Mouse (Mus musculus): ENCODE data around the gene Zscan29. TPM values are rescaled to one million over a fixed set of nuclear protein-coding genes. Genes with fewer than 3 reads are reported as not detected.

The Zscan29 gene
- 1 to 10 TPM; 7.3 to 7.9 TPM for total RNA-seq (2021)

DNA sequence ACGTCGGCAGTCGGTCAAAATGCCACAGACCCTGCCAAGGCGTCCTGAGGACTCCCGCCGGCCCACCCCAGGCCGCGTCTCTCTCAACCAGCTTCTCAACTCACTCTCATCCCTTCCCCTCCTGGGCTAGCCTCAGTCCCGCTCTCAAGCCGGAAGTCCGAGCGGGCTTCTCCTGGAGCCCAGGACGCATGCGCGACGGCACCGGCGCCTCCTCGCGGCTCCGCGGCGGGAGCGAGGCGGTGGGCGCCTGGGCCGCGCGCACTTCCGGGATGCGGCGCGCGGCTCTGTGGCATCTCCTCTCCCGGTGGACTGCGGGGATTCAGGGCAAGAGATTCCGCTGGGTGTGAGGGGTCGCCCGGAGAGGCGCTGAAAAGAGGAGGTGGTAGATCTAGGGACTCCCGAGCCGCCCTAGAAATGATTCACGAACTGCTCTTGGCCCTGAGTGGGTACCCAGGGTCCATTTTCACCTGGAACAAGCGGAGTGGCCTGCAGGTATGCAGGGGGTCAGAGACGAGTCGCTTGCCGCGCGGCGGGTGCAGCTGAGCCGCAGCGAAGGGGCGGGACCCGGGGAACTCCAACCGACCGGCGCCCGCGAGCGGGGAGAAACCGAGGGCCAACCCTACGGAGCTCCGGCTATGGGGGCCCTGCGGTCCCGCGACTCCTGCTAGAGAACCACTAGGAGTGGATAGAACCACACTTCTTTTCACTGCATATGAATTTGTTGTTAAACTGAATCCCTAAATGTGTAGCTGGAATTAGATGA lies at the start of gene Zscan29:
TSS of gene Zscan29 (minus strand) at position 146 of the 763 bp plus-strand sequence.
- DNase-seq = peak; percentile 93
- intact Hi-C loops (cut with DNase I) = loop anchor here (10.0 kb wide), 1 partner anchor 224 kb away; no protein-coding TSS in a partner anchor

DNA sequence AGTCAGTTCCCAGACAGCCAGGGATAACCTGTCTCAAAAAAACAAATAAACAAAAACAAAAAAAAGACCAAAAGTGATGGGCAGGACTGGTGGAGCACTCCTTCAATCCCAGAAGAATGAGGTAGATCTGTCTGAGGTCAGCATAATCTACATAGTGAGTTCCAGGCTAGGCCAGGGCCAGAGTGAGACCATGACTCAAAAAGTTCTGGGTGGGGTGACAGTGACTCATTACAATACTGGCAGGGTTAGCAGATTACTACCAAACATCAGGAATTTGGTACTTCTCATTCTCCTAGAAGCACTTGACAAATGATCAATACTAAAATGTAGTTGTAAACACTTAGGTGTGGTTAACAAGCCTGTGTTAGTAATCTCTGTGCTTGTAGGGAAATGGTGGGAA lies 49.1 kb upstream of the Zscan29 start:
- intact Hi-C loops (cut with DNase I) = no loop called here
- no peak for DNase-seq

DNA sequence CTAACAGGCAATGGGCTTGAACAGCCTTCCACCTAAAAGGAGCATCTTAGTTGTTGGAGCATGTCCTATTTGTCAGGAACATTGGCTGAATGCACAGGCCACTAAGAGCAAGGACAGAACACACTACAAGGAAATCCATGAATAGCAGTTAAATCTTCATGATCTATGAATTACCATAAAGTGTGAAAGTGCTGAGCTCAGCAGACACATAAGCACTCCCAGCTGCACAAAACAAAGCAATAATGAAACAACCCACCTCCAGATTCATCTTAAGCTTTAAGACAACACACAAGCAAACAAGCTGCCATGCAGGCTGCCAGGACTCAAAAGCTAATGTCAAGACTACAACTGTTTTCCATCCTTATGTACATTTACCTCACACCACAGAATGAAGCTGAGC lies 48.3 kb upstream of the Zscan29 start:
- DNase-seq = no peak
- intact Hi-C loops (cut with DNase I) = no loop called here

DNA sequence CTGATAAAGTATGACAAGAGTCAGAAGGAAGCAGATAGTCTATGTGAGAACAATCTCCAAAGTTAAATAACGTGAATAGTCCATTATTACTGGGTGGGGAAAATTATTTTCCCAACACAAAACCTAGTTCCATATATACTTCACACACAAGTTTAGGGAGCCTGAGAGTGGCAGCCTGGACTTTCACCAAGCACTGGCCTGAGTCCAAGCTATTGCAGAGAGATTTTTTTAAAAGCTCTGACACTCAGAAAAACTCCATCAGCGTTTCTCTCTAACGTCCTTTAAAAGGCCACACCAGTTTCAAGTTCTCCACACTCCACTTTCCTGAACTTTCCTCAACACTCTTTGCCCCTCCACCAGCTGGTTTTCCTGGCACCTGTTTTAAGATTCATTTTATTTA lies 43.6 kb upstream of the Zscan29 start:
- DNase-seq = peak; percentile 8
- intact Hi-C loops (cut with DNase I) = no loop called here

DNA sequence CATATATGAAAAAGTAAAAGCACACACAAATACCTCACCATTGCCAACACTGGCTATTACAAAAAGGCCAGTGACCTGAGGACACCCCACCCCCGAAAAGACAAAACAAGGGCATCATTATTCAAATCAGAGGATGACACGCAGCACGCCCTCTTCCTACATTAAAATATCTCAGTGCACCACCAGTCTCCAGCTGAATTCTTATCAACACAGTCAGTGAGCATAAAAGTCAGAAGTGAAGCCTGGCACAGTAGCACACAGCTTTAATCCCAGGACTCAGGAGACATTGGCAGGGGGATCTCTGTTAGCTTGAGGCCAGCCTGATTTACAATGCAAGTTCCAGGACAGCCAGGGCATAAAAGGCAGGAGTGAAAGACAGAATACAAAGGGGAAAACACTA lies 35.6 kb upstream of the Zscan29 start:
- intact Hi-C loops (cut with DNase I) = no loop called here
- DNase-seq = no peak

DNA sequence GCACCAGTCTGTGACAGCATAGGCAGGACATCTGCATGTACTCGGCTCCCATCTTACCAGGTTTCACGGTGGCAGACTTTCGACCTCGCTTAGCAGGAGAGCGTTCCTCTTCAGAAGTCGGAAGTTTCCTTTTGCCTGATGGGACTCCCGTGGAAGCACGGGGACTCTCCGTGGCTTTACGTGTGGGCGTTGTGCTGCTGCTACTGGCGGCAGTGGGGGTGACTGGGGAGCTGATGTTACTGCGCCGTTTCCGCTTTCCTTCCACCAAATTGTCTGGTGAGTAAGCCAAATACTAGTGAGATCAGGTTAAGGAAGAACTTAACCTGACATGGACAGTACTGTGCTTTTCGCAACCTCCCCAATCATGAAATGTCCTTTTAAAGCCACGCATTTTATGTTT lies 33.4 kb upstream of the Zscan29 start:
- intact Hi-C loops (cut with DNase I) = no loop called here
- DNase-seq = no peak

DNA sequence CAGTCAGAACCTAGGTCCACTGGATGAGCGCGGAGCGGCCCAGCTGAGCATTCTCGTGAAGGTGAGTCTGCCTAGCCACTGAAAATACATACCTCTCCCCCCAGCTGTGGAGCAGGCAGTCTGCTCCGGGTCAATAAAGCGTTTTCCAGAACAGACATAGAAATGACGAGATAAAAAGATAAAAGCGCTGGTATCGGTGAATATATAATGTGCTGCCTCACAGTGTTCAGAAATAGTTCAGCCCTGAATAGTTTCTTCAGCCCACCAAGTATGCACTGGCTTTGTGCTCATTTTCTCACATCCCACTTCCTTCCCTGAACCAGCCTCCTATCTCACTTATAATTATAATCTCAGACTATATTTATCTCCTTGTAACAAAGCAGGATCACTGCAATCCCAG lies 24.5 kb upstream of the Zscan29 start:
- intact Hi-C loops (cut with DNase I) = no loop called here
- no peak for DNase-seq

DNA sequence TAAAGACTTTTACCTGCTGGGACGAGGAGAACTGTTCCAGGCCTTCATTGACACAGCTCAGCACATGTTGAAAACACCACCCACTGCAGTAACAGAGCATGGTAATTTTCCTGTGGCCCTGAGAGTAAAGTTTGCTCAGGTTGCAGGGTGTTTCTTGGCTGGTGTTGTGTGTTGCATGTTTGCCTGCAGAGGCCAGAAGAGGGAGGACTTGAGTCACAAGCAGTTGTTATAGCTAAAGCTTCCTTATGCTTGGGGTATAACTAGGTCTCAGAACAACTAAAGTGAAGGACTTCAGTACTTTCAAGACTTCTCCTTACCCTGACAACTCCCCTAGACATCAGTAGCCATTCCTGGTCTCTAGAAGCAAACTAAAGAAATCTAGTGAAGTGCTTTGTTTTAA lies 17.6 kb upstream of the Zscan29 start:
- no peak for DNase-seq
- intact Hi-C loops (cut with DNase I) = no loop called here

DNA sequence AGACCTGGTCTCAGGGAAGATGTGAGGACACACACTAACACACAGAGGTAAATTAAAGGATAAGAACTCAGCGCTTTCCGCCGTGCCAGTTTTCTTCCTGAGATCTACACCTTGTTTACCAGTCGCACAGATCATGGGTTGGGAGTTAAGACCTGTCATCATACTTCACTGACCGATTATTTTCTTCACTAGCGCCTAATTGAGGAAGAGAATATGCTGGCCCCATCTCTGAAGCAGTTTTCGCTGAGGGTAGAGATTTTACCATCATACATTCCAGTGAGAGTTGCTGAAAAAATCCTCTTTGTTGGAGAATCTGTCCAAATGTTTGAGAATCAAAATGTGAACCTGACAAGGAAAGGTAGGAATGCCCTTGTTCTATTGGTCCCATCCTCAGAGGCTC lies 13.2 kb upstream of the Zscan29 start:
- intact Hi-C loops (cut with DNase I) = no loop called here

DNA sequence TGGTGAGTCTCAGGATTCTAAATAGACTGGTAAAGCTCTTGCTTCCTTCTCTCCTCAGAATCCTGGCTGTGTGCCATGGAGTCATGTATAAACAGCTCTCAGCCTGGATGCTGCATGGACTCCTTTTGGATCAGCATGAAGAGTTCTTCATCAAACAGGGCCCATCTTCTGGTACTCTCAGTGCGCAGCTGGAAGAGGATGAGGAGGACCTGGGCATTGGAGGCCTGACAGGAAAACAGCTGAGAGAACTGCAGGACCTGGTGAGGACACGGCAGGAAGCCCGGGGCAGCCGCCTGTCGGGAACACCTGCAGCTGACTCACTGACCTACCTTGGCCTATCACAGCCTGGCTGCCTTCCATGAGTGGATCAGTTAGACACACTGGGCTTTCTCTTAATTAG lies 12.5 kb upstream of the Zscan29 start:
- intact Hi-C loops (cut with DNase I) = no loop called here
- DNase-seq = no peak

More for the DNA sequence above, 13.2 kb upstream of the Zscan29 start:
- no peak for DNase-seq

DNA sequence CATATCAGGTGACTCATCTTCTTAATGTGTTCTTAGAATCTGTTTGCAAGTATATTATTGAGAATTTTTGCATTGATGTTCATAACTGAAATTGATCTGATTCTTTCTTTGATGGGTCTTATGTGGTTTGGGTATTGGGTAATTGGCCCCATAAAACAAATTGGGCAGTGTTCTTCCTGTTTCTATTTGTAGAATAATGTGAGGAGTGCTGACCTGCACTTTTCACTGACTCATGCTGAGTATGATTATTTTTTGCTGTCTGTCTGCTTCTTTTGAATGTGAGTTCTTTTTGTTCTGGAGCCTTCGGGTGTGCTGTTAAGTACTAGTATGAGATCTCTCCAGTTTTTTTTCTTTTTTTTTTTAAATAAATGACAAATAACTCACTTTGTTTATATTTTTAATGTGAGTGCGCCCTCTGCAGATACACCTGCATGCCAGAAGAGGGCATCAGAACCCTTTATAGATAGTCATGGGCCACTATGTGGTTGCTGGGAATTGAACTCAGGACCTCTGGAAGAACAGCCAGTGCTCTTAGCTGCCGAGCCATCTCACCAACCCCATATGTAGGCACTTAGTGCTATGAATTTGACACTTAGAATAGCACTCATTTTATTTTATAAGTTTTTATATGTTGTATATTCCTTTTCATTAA lies 8.0 kb upstream of the Zscan29 start:
- intact Hi-C loops (cut with DNase I) = loop anchor here (10.0 kb wide), 1 partner anchor 216 kb away; no protein-coding TSS in a partner anchor
- no peak for DNase-seq

DNA sequence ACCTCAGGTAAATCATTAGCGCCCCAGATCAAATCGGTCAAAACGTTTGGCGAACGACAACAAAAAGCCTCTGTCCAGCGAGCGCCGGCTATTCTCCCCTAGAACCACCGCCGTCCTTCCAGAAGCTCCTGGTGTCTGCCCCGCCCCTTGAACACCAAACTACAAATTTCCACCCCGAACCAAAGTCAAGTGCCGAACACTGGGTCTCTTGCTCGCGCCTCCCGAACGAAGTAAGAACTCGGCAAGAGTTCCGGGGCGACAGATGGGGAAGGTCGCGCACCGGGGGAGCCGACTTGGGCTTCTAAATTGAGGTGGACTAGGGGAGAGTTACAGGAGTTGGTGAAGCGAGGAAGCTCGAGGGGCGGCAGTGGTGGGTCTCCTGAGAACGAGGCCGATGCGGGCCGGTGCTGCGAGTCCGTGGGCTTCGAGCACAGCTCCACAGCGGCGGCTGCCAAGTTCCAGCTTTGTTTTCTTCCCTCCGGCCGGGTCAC lies 399 bp downstream of the Zscan29 start, which contains the start of gene Tubgcp4:
TSS of gene Tubgcp4 (plus strand) at position 174 of the 491 bp plus-strand sequence.
- DNase-seq = no peak
- intact Hi-C loops (cut with DNase I) = loop anchor here (10.0 kb wide), 1 partner anchor 224 kb away; no protein-coding TSS in a partner anchor

DNA sequence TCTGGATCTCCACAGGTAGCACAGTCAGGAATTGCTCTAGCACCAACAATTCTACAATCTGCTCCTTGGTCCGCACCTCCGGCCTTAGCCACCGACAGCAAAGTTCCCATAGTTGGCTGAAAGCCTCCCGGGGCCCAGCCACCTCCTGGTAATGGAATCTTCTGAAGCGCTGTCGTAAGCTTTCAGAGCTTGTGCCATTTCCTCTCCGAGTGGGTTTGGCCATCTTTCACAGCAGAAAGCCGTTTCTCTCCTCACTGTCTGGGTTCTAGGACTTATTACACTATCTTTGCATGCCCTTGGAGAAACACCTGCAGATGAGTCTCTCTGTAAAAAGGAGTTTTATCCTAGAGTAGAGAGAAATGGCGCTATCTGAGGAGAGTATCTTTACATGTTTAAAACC lies 1.0 kb downstream of the Zscan29 start:
- intact Hi-C loops (cut with DNase I) = loop anchor here (10.0 kb wide), 1 partner anchor 225 kb away; no protein-coding TSS in a partner anchor

DNA sequence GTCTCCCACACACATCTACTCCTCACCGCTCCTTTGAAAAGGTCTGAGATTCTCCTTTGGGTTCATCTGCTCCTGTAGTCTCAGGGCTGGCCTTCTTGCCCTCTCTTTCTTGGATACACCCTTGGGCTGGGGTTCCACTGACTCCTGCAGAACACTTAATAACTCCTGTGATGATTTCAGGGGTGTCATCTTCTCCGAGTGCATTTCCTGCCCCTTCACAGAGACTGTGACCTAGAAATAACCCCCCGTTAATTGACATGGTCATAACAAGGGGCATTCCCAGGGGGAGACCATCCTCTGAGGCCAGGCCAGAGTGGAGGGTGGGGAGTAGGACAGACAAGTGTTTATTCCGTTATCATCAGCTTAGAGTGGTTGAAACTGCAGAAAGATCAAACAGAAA lies 1.8 kb downstream of the Zscan29 start:
- no peak for DNase-seq
- intact Hi-C loops (cut with DNase I) = no loop called here

More for the DNA sequence above, 1.0 kb downstream of the Zscan29 start:
- peak; percentile 19 for DNase-seq

DNA sequence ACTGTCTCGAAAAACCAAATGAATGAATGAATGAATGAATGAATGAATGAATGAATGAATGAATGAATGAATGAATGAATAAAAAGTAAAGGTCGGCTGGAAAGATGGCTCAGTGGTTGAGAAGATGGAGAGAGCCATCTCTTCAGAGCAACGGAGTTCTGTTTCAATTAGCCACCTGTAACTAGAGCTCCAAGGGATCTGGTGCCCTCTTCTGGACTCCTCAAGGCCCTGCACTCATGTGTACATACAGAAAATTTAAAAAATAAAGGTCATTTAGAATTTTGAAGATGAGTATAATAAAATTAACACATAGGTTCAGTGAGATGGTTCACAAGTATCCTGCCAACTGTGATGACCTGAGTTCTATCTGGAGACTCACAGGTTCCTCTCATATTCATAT lies 17.8 kb downstream of the Zscan29 start:
- intact Hi-C loops (cut with DNase I) = no loop called here
- no peak for DNase-seq

DNA sequence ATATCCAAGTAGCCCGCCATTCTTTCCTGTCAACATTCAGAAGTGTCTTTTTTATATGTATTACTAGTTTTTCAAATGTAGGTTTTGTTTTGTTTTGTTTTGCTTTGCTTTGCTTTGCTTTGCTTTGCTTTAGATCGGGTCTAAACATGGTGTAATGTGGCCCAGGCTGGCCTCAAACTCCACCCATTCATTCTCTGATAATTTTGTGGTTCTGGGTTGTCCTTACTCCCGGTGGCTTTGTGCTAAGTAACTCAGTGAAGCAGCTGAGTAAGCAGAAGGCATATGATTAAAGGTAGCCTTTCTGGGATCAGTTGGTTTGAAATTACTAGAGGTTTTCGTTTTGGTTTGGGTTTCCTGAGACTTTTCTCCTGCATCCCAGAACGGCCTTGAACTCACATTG lies 21.2 kb downstream of the Zscan29 start:
- DNase-seq = no peak
- intact Hi-C loops (cut with DNase I) = no loop called here

DNA sequence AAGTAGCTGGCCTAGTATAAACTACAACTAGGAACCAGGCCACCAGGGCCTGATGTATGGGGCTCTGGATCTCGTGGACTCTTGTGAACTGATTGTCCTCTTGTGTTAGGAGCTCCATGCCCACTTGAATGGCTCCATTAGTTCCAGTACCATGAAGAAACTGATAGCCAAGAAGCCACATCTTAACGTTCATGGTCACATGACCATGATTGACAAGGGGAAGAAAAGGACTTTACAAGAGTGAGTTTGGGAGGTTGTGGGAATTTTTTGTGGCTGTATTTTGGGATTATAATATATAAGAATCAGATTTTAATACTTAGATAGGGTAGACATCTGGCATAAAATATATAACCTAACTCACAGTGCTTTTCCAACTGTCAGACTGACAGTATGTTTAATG lies 28.5 kb downstream of the Zscan29 start:
- intact Hi-C loops (cut with DNase I) = no loop called here
- no peak for DNase-seq

DNA sequence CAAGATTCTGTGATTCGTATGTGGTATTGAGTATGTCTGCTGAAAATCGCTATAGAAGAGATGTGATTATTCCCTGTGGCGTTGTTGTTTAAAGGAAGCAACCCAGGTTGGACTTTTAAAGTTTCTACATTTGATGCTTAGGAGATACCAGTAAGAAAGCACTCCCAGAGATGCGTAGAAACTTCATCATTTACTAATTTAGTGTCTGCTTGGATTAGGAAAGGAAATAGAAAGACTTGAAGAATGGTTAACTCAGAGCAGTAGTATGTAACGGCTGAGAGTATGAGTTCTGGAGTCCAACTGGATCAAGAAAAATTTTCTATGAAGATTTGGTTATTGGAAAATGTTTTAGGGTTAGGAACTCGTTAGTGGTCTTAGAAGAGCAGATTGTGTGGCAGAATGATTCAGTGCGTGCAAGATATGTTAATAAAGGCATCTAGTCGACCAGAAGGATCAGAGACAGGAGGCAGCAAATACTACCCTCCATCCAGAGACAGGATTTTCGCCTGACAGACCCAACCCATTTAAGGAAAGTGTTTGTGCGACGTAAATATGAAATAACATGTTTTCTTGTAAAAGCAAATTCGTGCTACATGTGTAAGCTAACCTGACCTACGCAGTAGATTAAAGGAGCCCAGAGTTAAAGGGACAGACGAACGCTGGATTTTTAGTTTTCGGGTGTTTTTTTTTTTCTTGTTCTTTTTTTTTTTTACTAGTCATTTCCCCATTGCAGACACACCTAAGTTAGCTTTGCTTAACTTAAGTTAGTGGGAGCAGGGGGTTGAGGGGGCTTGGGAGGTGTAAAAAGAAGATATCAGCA lies 29.5 kb downstream of the Zscan29 start:
- DNase-seq = no peak

DNA sequence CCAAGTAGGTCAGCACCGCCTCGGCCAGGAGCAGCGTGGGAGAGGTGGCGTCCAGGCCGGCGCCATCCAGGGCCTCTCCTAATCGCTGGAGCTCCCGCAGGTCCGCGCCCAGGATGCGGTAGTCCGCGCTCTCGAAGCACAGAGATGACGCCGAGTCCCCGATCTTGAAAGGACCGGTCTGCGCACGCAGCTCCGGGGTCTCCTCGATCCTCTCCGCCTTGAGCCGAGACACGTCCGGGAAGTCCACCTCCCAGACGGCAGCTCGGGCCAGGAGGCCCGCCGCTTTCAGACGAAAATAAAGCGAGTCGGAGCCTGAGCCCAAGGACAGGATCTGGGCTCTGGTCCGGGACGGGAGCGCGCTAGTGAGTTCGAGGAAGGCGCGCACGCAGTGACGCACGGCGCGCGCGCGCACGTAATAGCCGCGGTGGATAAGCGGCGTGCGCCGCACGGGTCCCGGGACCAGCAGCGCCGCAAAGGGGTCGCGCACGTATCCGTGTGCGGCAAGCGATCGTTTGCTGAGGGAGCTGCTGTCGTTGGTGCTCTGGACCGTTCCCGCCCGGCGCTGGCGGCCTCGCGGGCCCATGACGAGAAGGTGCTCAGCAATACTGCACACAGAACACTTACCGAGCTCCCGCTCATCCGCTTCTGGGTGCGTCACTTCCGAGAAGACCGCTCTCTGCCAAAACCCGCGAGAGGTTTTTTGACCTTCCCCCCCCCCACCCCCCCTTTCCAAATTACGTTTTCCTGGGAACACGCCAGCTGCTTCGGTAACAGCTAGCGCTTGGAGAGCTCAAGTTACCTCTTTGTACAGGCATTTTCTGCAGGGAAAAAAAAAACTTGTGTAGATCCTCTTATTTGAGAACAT lies 30.7 kb downstream of the Zscan29 start, which contains the start of the genes Adal and Lcmt2:
TSS of gene Adal (plus strand) at position 411 of the 865 bp plus-strand sequence.
TSS of gene Lcmt2 (minus strand) at position 636 of the 865 bp plus-strand sequence.
- intact Hi-C loops (cut with DNase I) = no loop called here
- DNase-seq = peak; percentile 90

More for the DNA sequence above, 29.5 kb downstream of the Zscan29 start:
- intact Hi-C loops (cut with DNase I) = no loop called here

Measured in left cerebral cortex, postnatal 4 days (tissue).